Mouse (Mus musculus) left cerebral cortex, adult 8-10 months (tissue): ENCODE data around the gene Tmtc4. TPM values are rescaled to one million over a fixed set of nuclear protein-coding genes. Genes with fewer than 3 reads are reported as not detected.

Experiments
- DNase-seq, 2 experiments: peaks; one replicate each; pipeline ENCODE4 v3.0.0; 2022; ENCODE audit warnings: low spot score in 2 of 2
- total RNA-seq, 4 experiments: library from RNA; stranded (reverse); gene quantifications; 2 replicates each; pipeline ENCODE4 v1.2.4; 2022

The Tmtc4 gene
- total RNA-seq, 4 experiments from 2014 or later: 13.1 to 24.7 (median 20.6) TPM

GRCm38 (mm10) chr14:122875056-122875455, 108.8 kb downstream of the Tmtc4 start:
- DNase-seq: no peak

- DNase-seq: no peak
Measured at GRCm38 (mm10) chr14:122872612-122873011, 111.2 kb downstream of the Tmtc4 start.

GRCm38 (mm10) chr14:122871841-122872580, 111.8 kb downstream of the Tmtc4 start:
- DNase-seq: no peak

GRCm38 (mm10) chr14:122869831-122870230, 114.0 kb downstream of the Tmtc4 start:
- DNase-seq: no peak

Other genes with a start within 250 kb of the Tmtc4 start
- gene Ggact, start 70.3 kb downstream of the Tmtc4 start, total RNA-seq: 10 to 100 TPM; 33.0 to 39.9 (median 34.3) TPM